Mouse (Mus musculus) heart, adult 2 months (tissue): ENCODE results near the gene Paf1. TPM values are rescaled to one million over a fixed set of nuclear protein-coding genes. Genes with fewer than 3 reads are reported as not detected.
A peak's percentile ranks its signal among the peaks of the same experiment; 100 is the strongest.

ENCODE experiments used
- DNase-seq, 2 experiments: peaks; one replicate each; pipeline ENCODE4 v3.0.0; 2021
- H3K27ac ChIP-seq: fragments of 200-600 bp; 2 replicates; pipeline ENCODE4 v1.8.1; 2022
- H3K27me3 ChIP-seq: fragments of 200-500 bp; 2 replicates; pipeline ENCODE4 v1.6.1; 2012; ENCODE audit warnings: mild to moderate bottlenecking, low read length, inconsistent platforms, mixed read lengths; ENCODE audit not compliant: control insufficient read depth, insufficient read depth
- H3K36me3 ChIP-seq: fragments of 200-500 bp; 2 replicates; pipeline ENCODE4 v1.6.1; 2012; ENCODE audit warnings: low read length, inconsistent platforms; ENCODE audit not compliant: control insufficient read depth, insufficient read depth
- H3K4me1 ChIP-seq: fragments of 200-500 bp; 2 replicates; pipeline ENCODE4 v1.6.1; 2011; ENCODE audit warnings: low read length; ENCODE audit not compliant: control insufficient read depth, insufficient read depth
- H3K4me3 ChIP-seq: fragments of 200-600 bp; 2 replicates; pipeline ENCODE4 v1.8.1; 2022
- H3K79me2 ChIP-seq: fragments of 200-500 bp; replicated peaks from 2 replicates; pipeline ENCODE4 v1.6.1; 2012; ENCODE audit warnings: mild to moderate bottlenecking, inconsistent platforms, low read length, moderate library complexity, mixed read lengths; ENCODE audit not compliant: control insufficient read depth, insufficient read depth
- H3K9ac ChIP-seq: fragments of 200-500 bp; 2 replicates; pipeline ENCODE4 v1.6.1; 2012; ENCODE audit warnings: low read depth, mild to moderate bottlenecking, control low read depth, inconsistent platforms, low read length, mixed read lengths
- CTCF ChIP-seq: fragments of 200-600 bp; IDR thresholded peaks from 2 replicates; pipeline ENCODE4 v1.8.1; 2022; ENCODE audit warnings: antibody characterized with exemption, mild to moderate bottlenecking, moderate library complexity
- EP300 ChIP-seq: fragments of 200-500 bp; IDR thresholded peaks from 2 replicates; pipeline ENCODE4 v1.6.1; 2011; ENCODE audit warnings: low read depth, low read length, control low read depth; ENCODE audit not compliant: insufficient read depth
- POLR2A ChIP-seq: fragments of 200-500 bp; IDR thresholded peaks from 2 replicates; pipeline ENCODE4 v1.6.1; 2011; ENCODE audit warnings: mild to moderate bottlenecking, low read depth, low read length, control low read depth; ENCODE audit not compliant: insufficient read depth
- WGBS: fragments of 180-500 bp; shearing (Covaris S2); methylation state at CpG from one replicate; pipeline ENCODE4 v1.1.7; 2018; 5-methylcytosine and 5-hydroxymethylcytosine counted together
- intact Hi-C: fragments of 180-260 bp; cut with DNase I; formaldehyde crosslinking; loops from one replicate; pipeline ENCODE4 v1.15.1; 2025
- polyA plus RNA-seq: library from polyadenylated mRNA; depleted of rRNA; stranded (reverse); fragments of >200 nt; gene quantifications from 2 replicates; pipeline ENCODE4 v1.2.3, GENCODE M21; 2012
- total RNA-seq, 2 experiments: library from RNA; stranded (reverse); gene quantifications; 2 replicates each; pipeline ENCODE4 v1.2.3; 2021

The Paf1 gene
- total and polyA plus RNA-seq, 3 experiments: 41.3 to 67.0 (median 42.1) TPM

- intact Hi-C loops: no loop called here
- H3K27me3 ChIP-seq: no peaks in the 10 kb centered on the region
- TF ChIP-seq EP300 (no peak), CTCF (no peak), POLR2A (no peak)
- H3K9ac ChIP-seq: no peak overlapping the region
- H3K36me3 ChIP-seq: peaks cover 19% of the 10 kb centered on the region
- no peak overlapping the region for H3K27ac ChIP-seq
- 90% methylated on average over 1 of the region's 1 CpGs for WGBS
- peaks cover 13% of the 10 kb centered on the region for H3K4me1 ChIP-seq
- DNase-seq: no peak
- no peak overlapping the region for H3K4me3 ChIP-seq
- H3K79me2 ChIP-seq: peaks cover 3% of the 10 kb centered on the region
Measured at GRCm38 (mm10) chr7:28423018-28423417, 30.3 kb downstream of the Paf1 start.

- TF ChIP-seq POLR2A: no peak
- TF ChIP-seq EP300: no peak
- no peak for TF ChIP-seq CTCF
- H3K79me2 ChIP-seq: peaks cover 5% of the 10 kb centered on the region
- peaks cover 8% of the 10 kb centered on the region for H3K4me1 ChIP-seq
- H3K9ac ChIP-seq: no peak overlapping the region
- H3K4me3 ChIP-seq: no peak overlapping the region
- H3K36me3 ChIP-seq: peaks cover 37% of the 10 kb centered on the region
- peak overlapping the region; percentile 27 for H3K27ac ChIP-seq
- no peak for DNase-seq
- H3K27me3 ChIP-seq: no peaks in the 10 kb centered on the region
- intact Hi-C loops: no loop called here
Measured at GRCm38 (mm10) chr7:28427738-28428137, 35.0 kb downstream of the Paf1 start.

- H3K4me1 ChIP-seq: peaks cover 10% of the 10 kb centered on the region
- intact Hi-C loops: no loop called here
Measured at GRCm38 (mm10) chr7:28430512-28430911, 37.8 kb downstream of the Paf1 start.

GRCm38 (mm10) chr7:28432252-28432651, 39.5 kb downstream of the Paf1 start:
- TF ChIP-seq CTCF (no peak), EP300 (no peak), POLR2A (no peak)
- H3K27ac ChIP-seq: peak overlapping the region; percentile 67
- WGBS: 65% methylated on average over 2 of the region's 2 CpGs

More at GRCm38 (mm10) chr7:28430512-28430911, 37.8 kb downstream of the Paf1 start:
- Histone ChIP-seq H3K79me2 (peaks cover 7% of the 10 kb centered on the region), H3K4me3 (no peak overlapping the region), H3K27me3 (no peaks in the 10 kb centered on the region), H3K27ac (no peak overlapping the region), H3K36me3 (peaks cover 54% of the 10 kb centered on the region), H3K9ac (no peak overlapping the region)
- DNase-seq: no peak
- TF ChIP-seq POLR2A (no peak), CTCF (no peak), EP300 (no peak)
- 11% methylated on average over 1 of the region's 1 CpGs for WGBS

GRCm38 (mm10) chr7:28435660-28436259, 43.0 kb downstream of the Paf1 start:
- H3K27me3 ChIP-seq: no peaks in the 10 kb centered on the region
- intact Hi-C loops: loop anchor here (2.0 kb wide), 1 partner anchor 41 kb away; no protein-coding TSS in a partner anchor
- H3K79me2 ChIP-seq: peaks cover 6% of the 10 kb centered on the region
- peaks cover 3% of the 10 kb centered on the region for H3K4me1 ChIP-seq
- 8% methylated on average over 68 of the region's 70 CpGs for WGBS
- TF ChIP-seq EP300: no peak
- TF ChIP-seq POLR2A: no peak
- no peak for TF ChIP-seq CTCF
- H3K9ac ChIP-seq: peak overlapping the region; percentile 83
- H3K27ac ChIP-seq: peak overlapping the region; percentile 70
- peak overlapping the region; percentile 61 for H3K4me3 ChIP-seq
- peak in 1 of 2 experiments; percentile 56 for DNase-seq
- peaks cover 37% of the 10 kb centered on the region for H3K36me3 ChIP-seq

More at GRCm38 (mm10) chr7:28432252-28432651, 39.5 kb downstream of the Paf1 start:
- DNase-seq: no peak
- Histone ChIP-seq H3K27me3 (no peaks in the 10 kb centered on the region), H3K79me2 (peaks cover 8% of the 10 kb centered on the region), H3K4me1 (peaks cover 5% of the 10 kb centered on the region), H3K9ac (no peak overlapping the region), H3K4me3 (no peak overlapping the region), H3K36me3 (peaks cover 49% of the 10 kb centered on the region)
- intact Hi-C loops: no loop called here

GRCm38 (mm10) chr7:28436271-28436904, 43.6 kb downstream of the Paf1 start:
- under 1% methylated on average over 64 of the region's 64 CpGs for WGBS
- peak overlapping the region; percentile 83 for H3K9ac ChIP-seq
- H3K4me1 ChIP-seq: peaks cover 2% of the 10 kb centered on the region
- H3K27me3 ChIP-seq: no peaks in the 10 kb centered on the region
- intact Hi-C loops: no loop called here
- peak; percentile 49 for TF ChIP-seq EP300
- peak; percentile 78 for TF ChIP-seq CTCF
- TF ChIP-seq POLR2A: peak; percentile 63
- H3K4me3 ChIP-seq: peak overlapping the region; percentile 66
- H3K79me2 ChIP-seq: peaks cover 6% of the 10 kb centered on the region
- peak overlapping the region; percentile 78 for H3K27ac ChIP-seq
- DNase-seq: peak; percentile 100
- peaks cover 31% of the 10 kb centered on the region for H3K36me3 ChIP-seq
